Comparison of ENCODE assay signal across 13 mouse cellular contexts in genomic region chr1:155759167-155759566, GRCm38 (mm10). TPM values are rescaled to one million over a fixed set of nuclear protein-coding genes. Genes with fewer than 3 reads are reported as not detected.
DNase-seq lines count a peak whose midpoint lies in the region; ATAC-seq lines count a peak whose summit lies in the region.
"Had no signal": no experiment of that assay in that cellular context is flagged by ENCODE, and none has a peak within 500 bp of the region (broad histone marks: within the 10 kb centered on the region; RNA-seq: fewer than 3 reads in every experiment).

No protein-coding gene starts in this region.

- H3K9ac ChIP-seq in forebrain, embryonic 11.5 days (ENCODE audit: low read length) = no peak overlapping the region
- H3K9ac ChIP-seq in embryonic facial prominence, embryonic 11.5 days (replicated peaks; ENCODE audit: low read length) = no peak overlapping the region
- no peak overlapping the region for H3K9ac ChIP-seq in hindbrain, embryonic 15.5 days
- no peak overlapping the region for H3K9ac ChIP-seq in neural tube, embryonic 12.5 days
- H3K9ac ChIP-seq: embryonic facial prominence, embryonic 12.5 days; liver, embryonic 13.5 days had no signal

- H3K27ac ChIP-seq in forebrain, embryonic 11.5 days (ENCODE audit: low read depth, low read length) = no peak overlapping the region
- no peak overlapping the region for H3K27ac ChIP-seq in forebrain, embryonic 10.5 days
- no peak overlapping the region for H3K27ac ChIP-seq in embryonic facial prominence, embryonic 11.5 days (replicated peaks; ENCODE audit: low read depth, low read length)
- no peak overlapping the region for H3K27ac ChIP-seq in hindbrain, embryonic 15.5 days (replicated peaks)
- H3K27ac ChIP-seq in neural tube, embryonic 12.5 days = no peak overlapping the region
- H3K27ac ChIP-seq: embryonic facial prominence, embryonic 12.5 days; kidney, postnatal 0 days; liver, embryonic 13.5 days had no signal

- DNase-seq in forebrain, embryonic 11.5 days (ENCODE audit: low spot score) = peak; percentile 51
- no peak for DNase-seq in forebrain, embryonic 10.5 days (ENCODE audit: extremely low spot score, low spot score)
- peak; percentile 57 for DNase-seq in embryonic facial prominence, embryonic 11.5 days (ENCODE audit: low spot score)
- DNase-seq in kidney, adult 8-10 months = no peak
- DNase-seq in thymus, postnatal 14 days = no peak
- DNase-seq in ovary, postnatal 36 days (ENCODE audit: low spot score) = no peak
- DNase-seq: heart, postnatal 4 days; liver, embryonic 13.5 days had no signal

- H3K36me3 ChIP-seq in forebrain, embryonic 11.5 days (ENCODE audit: control insufficient read depth, insufficient read depth, low read length) = no peaks in the 10 kb centered on the region
- H3K36me3 ChIP-seq in forebrain, embryonic 10.5 days (replicated peaks) = no peaks in the 10 kb centered on the region
- H3K36me3 ChIP-seq in embryonic facial prominence, embryonic 11.5 days (replicated peaks; ENCODE audit: control insufficient read depth, insufficient read depth, low read depth, low read length) = no peaks in the 10 kb centered on the region
- no peaks in the 10 kb centered on the region for H3K36me3 ChIP-seq in hindbrain, embryonic 15.5 days
- H3K36me3 ChIP-seq in neural tube, embryonic 12.5 days = no peaks in the 10 kb centered on the region
- H3K36me3 ChIP-seq: embryonic facial prominence, embryonic 12.5 days; liver, embryonic 13.5 days had no signal

- H3K4me2 ChIP-seq in forebrain, embryonic 11.5 days (ENCODE audit: low read depth, low read length, severe bottlenecking) = no peak overlapping the region
- H3K4me2 ChIP-seq in embryonic facial prominence, embryonic 11.5 days (ENCODE audit: low read depth, low read length) = no peak overlapping the region
- H3K4me2 ChIP-seq in hindbrain, embryonic 15.5 days = no peak overlapping the region
- H3K4me2 ChIP-seq in neural tube, embryonic 12.5 days (replicated peaks) = no peak overlapping the region
- H3K4me2 ChIP-seq: embryonic facial prominence, embryonic 12.5 days; liver, embryonic 13.5 days had no signal

- 68% methylated on average over 12 of the region's 12 CpGs for WGBS in forebrain, embryonic 11.5 days
- 55% methylated on average over 12 of the region's 12 CpGs for WGBS in forebrain, embryonic 10.5 days
- 31% methylated on average over 12 of the region's 12 CpGs for WGBS in embryonic facial prominence, embryonic 11.5 days
- WGBS in hindbrain, embryonic 15.5 days = 20% methylated on average over 12 of the region's 12 CpGs
- WGBS in neural tube, embryonic 12.5 days = 17% methylated on average over 12 of the region's 12 CpGs

- H3K9me3 ChIP-seq in forebrain, embryonic 11.5 days (ENCODE audit: control insufficient read depth, low read length) = no peaks in the 10 kb centered on the region
- H3K9me3 ChIP-seq in forebrain, embryonic 10.5 days = no peaks in the 10 kb centered on the region
- H3K9me3 ChIP-seq in embryonic facial prominence, embryonic 11.5 days (replicated peaks; ENCODE audit: control insufficient read depth, low read length) = no peaks in the 10 kb centered on the region
- H3K9me3 ChIP-seq in hindbrain, embryonic 15.5 days = no peaks in the 10 kb centered on the region
- H3K9me3 ChIP-seq in neural tube, embryonic 12.5 days = no peaks in the 10 kb centered on the region
- H3K9me3 ChIP-seq: embryonic facial prominence, embryonic 12.5 days; liver, embryonic 13.5 days had no signal

- no peak overlapping the region for H3K4me3 ChIP-seq in forebrain, embryonic 11.5 days (ENCODE audit: low read depth, low read length)
- H3K4me3 ChIP-seq in forebrain, embryonic 10.5 days = no peak overlapping the region
- H3K4me3 ChIP-seq in embryonic facial prominence, embryonic 11.5 days (ENCODE audit: low read depth, low read length) = no peak overlapping the region
- no peak overlapping the region for H3K4me3 ChIP-seq in hindbrain, embryonic 15.5 days
- H3K4me3 ChIP-seq in neural tube, embryonic 12.5 days = no peak overlapping the region
- H3K4me3 ChIP-seq: embryonic facial prominence, embryonic 12.5 days; liver, embryonic 13.5 days had no signal

- H3K27me3 ChIP-seq in forebrain, embryonic 11.5 days (ENCODE audit: control insufficient read depth, insufficient read depth, low read length) = no peaks in the 10 kb centered on the region
- H3K27me3 ChIP-seq in forebrain, embryonic 10.5 days (ENCODE audit: poor library complexity, severe bottlenecking) = peaks cover 51% of the 10 kb centered on the region
- H3K27me3 ChIP-seq in embryonic facial prominence, embryonic 11.5 days (ENCODE audit: control insufficient read depth, insufficient read depth, low read length) = no peaks in the 10 kb centered on the region
- H3K27me3 ChIP-seq in hindbrain, embryonic 15.5 days = peaks cover 48% of the 10 kb centered on the region
- peaks cover 61% of the 10 kb centered on the region for H3K27me3 ChIP-seq in neural tube, embryonic 12.5 days (replicated peaks)
- H3K27me3 ChIP-seq: Patski had no signal

- no peak for ATAC-seq in forebrain, embryonic 11.5 days (replicated peaks; ENCODE audit: low FRiP score)
- 0 out of 2 replicates have a peak, but pooled peaks have one; percentile 34 for ATAC-seq in embryonic facial prominence, embryonic 11.5 days (replicated peaks; ENCODE audit: insufficient number of reproducible peaks, low FRiP score, low TSS enrichment, low read depth)
- ATAC-seq in hindbrain, embryonic 15.5 days (ENCODE audit: low FRiP score, low read depth) = peak; percentile 87
- peak; percentile 90 for ATAC-seq in neural tube, embryonic 12.5 days (ENCODE audit: low FRiP score, low read depth)
- ATAC-seq: Patski had no signal

- H3K4me1 ChIP-seq in forebrain, embryonic 11.5 days (replicated peaks; ENCODE audit: control insufficient read depth, insufficient read depth, low read length) = no peaks in the 10 kb centered on the region
- H3K4me1 ChIP-seq in forebrain, embryonic 10.5 days = no peaks in the 10 kb centered on the region
- H3K4me1 ChIP-seq in embryonic facial prominence, embryonic 11.5 days (ENCODE audit: control insufficient read depth, insufficient read depth, low read length) = no peaks in the 10 kb centered on the region
- H3K4me1 ChIP-seq in hindbrain, embryonic 15.5 days (replicated peaks) = 0 out of 2 replicates have a peak, but pooled peaks cover 4% of the 10 kb centered on the region
- no peaks in the 10 kb centered on the region; the same call in 1 of the 2 replicates for H3K4me1 ChIP-seq in neural tube, embryonic 12.5 days
- H3K4me1 ChIP-seq: embryonic facial prominence, embryonic 12.5 days; liver, embryonic 13.5 days had no signal

RNA-seq across cellular contexts. Expression of gene Lhx4, which starts 7.7 kb away (rescaled TPM):
- 0.07 and 0.08 TPM in 2 replicates for polyA plus RNA-seq in forebrain, embryonic 11.5 days (2014; fragmentation: Nextera tagmentation; extraction: Ambion mirVana)
- not detected in 2 replicates for polyA plus RNA-seq in forebrain, embryonic 10.5 days (2016; fragmentation: Nextera tagmentation; extraction: Ambion mirVana)
- 0.54 and 0.79 TPM in 2 replicates for polyA plus RNA-seq in embryonic facial prominence, embryonic 11.5 days (2014; fragmentation: Nextera tagmentation; extraction: Ambion mirVana)
- polyA plus RNA-seq in hindbrain, embryonic 15.5 days (2015; fragmentation: Nextera tagmentation; extraction: Ambion mirVana) = 2.3 and 3.5 TPM in 2 replicates
- polyA plus RNA-seq in neural tube, embryonic 12.5 days (2016; fragmentation: Nextera tagmentation; extraction: Ambion mirVana) = 12.3 and 22.8 TPM in 2 replicates
- polyA plus RNA-seq: kidney, postnatal 0 days; liver, embryonic 13.5 days; Patski had no signal

RNA-seq across cellular contexts. Expression of gene Qsox1, which starts 53.5 kb away (rescaled TPM):
- polyA plus RNA-seq in forebrain, embryonic 11.5 days (2014; fragmentation: Nextera tagmentation; extraction: Ambion mirVana) = 8.4 and 8.8 TPM in 2 replicates
- 15.8 and 16.6 TPM in 2 replicates for polyA plus RNA-seq in forebrain, embryonic 10.5 days (2016; fragmentation: Nextera tagmentation; extraction: Ambion mirVana)
- polyA plus RNA-seq in embryonic facial prominence, embryonic 11.5 days (2014; fragmentation: Nextera tagmentation; extraction: Ambion mirVana) = 6.8 and 7.6 TPM in 2 replicates
- 20.1 and 21.5 TPM in 2 replicates for polyA plus RNA-seq in hindbrain, embryonic 15.5 days (2015; fragmentation: Nextera tagmentation; extraction: Ambion mirVana)
- polyA plus RNA-seq in neural tube, embryonic 12.5 days (2016; fragmentation: Nextera tagmentation; extraction: Ambion mirVana) = 23.1 and 23.5 TPM in 2 replicates

Comparison
In these comparisons a context has a peak if more than half of its experiments do, and no peak if none do; other contexts are left out.
1. DNase-seq: peak in forebrain, embryonic 11.5 days (single experiment) and embryonic facial prominence, embryonic 11.5 days (single experiment); none in forebrain, embryonic 10.5 days (single experiment), kidney, adult 8-10 months (0 of 2), thymus, postnatal 14 days (single experiment) and ovary, postnatal 36 days (single experiment).